Mouse (Mus musculus) CH12.LX (cell line): ENCODE results near the gene Tk1. TPM values are rescaled to one million over a fixed set of nuclear protein-coding genes. Genes with fewer than 3 reads are reported as not detected.

Source experiments
- DNase-seq: peaks from one replicate; pipeline ENCODE4 v3.0.0-alpha.2; 2013; ENCODE audit errors: extremely low read depth
- H3K27ac ChIP-seq: 2 replicates; pipeline ENCODE4 v1.5.1; 2012; ENCODE audit warnings: low read depth, mild to moderate bottlenecking, control low read depth, moderate library complexity; ENCODE audit not compliant: insufficient read depth
- H3K27me3 ChIP-seq: replicated peaks from 2 replicates; pipeline ENCODE3; 2012; ENCODE audit warnings: inconsistent platforms
- H3K36me3 ChIP-seq, 2 experiments: replicated peaks in 1 of 2; 2 replicates each; pipeline versions ENCODE3 to v1.6.1; 2012; ENCODE audit warnings: inconsistent platforms in 1 of 2, low read length in 1 of 2, mild to moderate bottlenecking in 1 of 2, mixed read lengths in 1 of 2, moderate library complexity in 1 of 2; ENCODE audit not compliant: control insufficient read depth in 1 of 2, insufficient read depth in 1 of 2
- H3K4me1 ChIP-seq, 2 experiments: 2 replicates each; pipeline ENCODE4 v1.6.1; 2012; ENCODE audit warnings: inconsistent platforms in 1 of 2, moderate library complexity in 1 of 2; ENCODE audit not compliant: insufficient read depth in 2 of 2, control insufficient read depth in 1 of 2
- H3K4me2 ChIP-seq: 2 replicates; pipeline ENCODE4 v1.6.1; 2012; ENCODE audit warnings: low read depth, mild to moderate bottlenecking, control low read depth; ENCODE audit not compliant: poor library complexity, insufficient read depth, severe bottlenecking
- H3K4me3 ChIP-seq, 3 experiments: fragments of 150-350 bp in 1 of 3; sonication (generic) in 1 of 3; replicated peaks in 1 of 3; 2 replicates each; pipeline versions ENCODE3 to v1.5.1; 2011 to 2012; ENCODE audit warnings: low read depth in 2 of 3, low read length in 2 of 3, mild to moderate bottlenecking in 2 of 3, moderate library complexity in 2 of 3, control low read depth in 1 of 3, improper control_type of control experiment in 1 of 3, inconsistent platforms in 1 of 3, mixed read lengths in 1 of 3; ENCODE audit not compliant: poor library complexity in 1 of 3
- H3K79me2 ChIP-seq: replicated peaks from 2 replicates; pipeline ENCODE4 v1.6.1; 2012; ENCODE audit warnings: mild to moderate bottlenecking, moderate library complexity; ENCODE audit not compliant: control insufficient read depth, poor library complexity, insufficient read depth, severe bottlenecking; ENCODE audit errors: extremely low read depth
- H3K9ac ChIP-seq: 2 replicates; pipeline ENCODE4 v1.6.1; 2012; ENCODE audit warnings: low read depth, mild to moderate bottlenecking, control low read depth, moderate library complexity; ENCODE audit not compliant: insufficient read depth
- H3K9me3 ChIP-seq: replicated peaks from 2 replicates; pipeline ENCODE3; 2012; ENCODE audit warnings: low read length, inconsistent platforms, mixed read lengths
- BHLHE40 ChIP-seq: IDR thresholded peaks from 2 replicates; pipeline ENCODE4 v1.6.1; 2011; ENCODE audit warnings: mild to moderate bottlenecking, low read depth, low read length, improper control_type of control experiment
- ETS1 ChIP-seq: conservative IDR thresholded peaks from 2 replicates; pipeline ENCODE4 v1.6.1; 2012; ENCODE audit warnings: low read depth, mild to moderate bottlenecking, inconsistent platforms, low read length, improper control_type of control experiment, moderate library complexity
- MAX ChIP-seq: IDR thresholded peaks from 2 replicates; pipeline ENCODE4 v1.6.1; 2011; ENCODE audit warnings: low read length, improper control_type of control experiment
- MYC ChIP-seq: IDR thresholded peaks from 2 replicates; pipeline ENCODE4 v1.6.1; 2011; ENCODE audit warnings: low read depth, mild to moderate bottlenecking, improper control_type of control experiment, low read length
- POLR2A ChIP-seq: IDR thresholded peaks from 2 replicates; pipeline ENCODE4 v1.6.1; 2011; ENCODE audit warnings: low read depth, mild to moderate bottlenecking, improper control_type of control experiment, low read length
- SIN3A ChIP-seq: IDR thresholded peaks from 2 replicates; pipeline ENCODE4 v1.6.1; 2012; ENCODE audit warnings: low read length, improper control_type of control experiment, inconsistent platforms
- TBP ChIP-seq: conservative IDR thresholded peaks from 2 replicates; pipeline ENCODE4 v1.6.1; 2011; ENCODE audit warnings: low read depth, low read length, improper control_type of control experiment
- TCF12 ChIP-seq: IDR thresholded peaks from 2 replicates; pipeline ENCODE4 v1.6.1; 2014; ENCODE audit warnings: low read depth, mild to moderate bottlenecking, inconsistent platforms, low read length, improper control_type of control experiment
- UBTF ChIP-seq: IDR thresholded peaks from 2 replicates; pipeline ENCODE4 v1.6.1; 2012; ENCODE audit warnings: low read depth, mild to moderate bottlenecking, inconsistent platforms, low read length, improper control_type of control experiment, moderate library complexity
- ZC3H11A ChIP-seq: IDR thresholded peaks from 2 replicates; pipeline ENCODE4 v1.6.1; 2012; ENCODE audit warnings: low read depth, mild to moderate bottlenecking, inconsistent platforms, low read length, improper control_type of control experiment
- ZMIZ1 ChIP-seq: IDR thresholded peaks from 2 replicates; pipeline ENCODE4 v1.6.1; 2012; ENCODE audit warnings: low read depth, mild to moderate bottlenecking, inconsistent platforms, low read length, improper control_type of control experiment
- ZNF384 ChIP-seq: IDR thresholded peaks from 2 replicates; pipeline ENCODE4 v1.6.1; 2012; ENCODE audit warnings: low read depth, low read length, improper control_type of control experiment, inconsistent platforms
- dilution Hi-C: fragments of 300-500 bp; cut with MboI; formaldehyde crosslinking; loops from 2 replicates; pipeline ENCODE4 v1.14.3; 2020; ENCODE audit warnings: low sequenced_read_pairs; ENCODE audit not compliant: extremely low pct_unique_long_range_greater_than_20kb, extremely low pct_ligation_motif_present
- in situ Hi-C: fragments of 300-500 bp; cut with MboI; formaldehyde crosslinking; loops from 3 replicates; pipeline ENCODE4 v1.14.3; 2019; ENCODE audit warnings: low sequenced_read_pairs, low pct_ligation_motif_present, low pct_unique_long_range_greater_than_20kb, mixed read lengths
- polyA plus RNA-seq: library from polyadenylated mRNA; unstranded; fragments of >175 nt; gene quantifications from 2 replicates; pipeline ENCODE4 v1.2.1, GENCODE M21; 2012; ENCODE audit warnings: low read depth; ENCODE audit not compliant: insufficient read length
- total RNA-seq, 2 experiments: library from RNA; depleted of rRNA; stranded (reverse); fragments of 300-350 nt in 1 of 2; fragments of >200 nt in 1 of 2; gene quantifications; 2 replicates each; pipeline ENCODE4 v1.2.3; 2012 to 2014

The Tk1 gene
- total and polyA plus RNA-seq, 3 experiments, result 146 to 235 (median 179) TPM

GRCm38 (mm10) chr11:117828149-117828887 lies 2.4 kb upstream of the Tk1 start (continued):
- TF ChIP-seq SIN3A, result peak; percentile 91
- TF ChIP-seq UBTF, result 0 out of 2 replicates have a peak, but pooled peaks have one; percentile 46
- TF ChIP-seq TBP, result peak; percentile 86
- TF ChIP-seq MYC, result peak; percentile 63
- TF ChIP-seq, all 38 proteins: peak for 25

- peaks cover 11 to 54% of the 10 kb centered on the region in 2 experiments for H3K4me1 ChIP-seq
- TF ChIP-seq ZMIZ1, result no peak
- peak; percentile 66; the same call in 1 of the 2 replicates for TF ChIP-seq TCF12
- peak; percentile 30; the same call in 1 of the 2 replicates for TF ChIP-seq ETS1
- TF ChIP-seq SIN3A, result peak; percentile 39; the same call in 1 of the 2 replicates
- TF ChIP-seq BHLHE40, result 0 out of 2 replicates have a peak, but pooled peaks have one; percentile 28
- H3K27ac ChIP-seq, result peak overlapping the region; percentile 94
- in situ Hi-C loops (loop anchor here (5.0 to 10.0 kb wide), 3 partner anchors 35 to 353 kb away; no protein-coding TSS in a partner anchor), dilution Hi-C loops (no loop called here)
- no peaks in the 10 kb centered on the region for H3K9me3 ChIP-seq
- peaks cover 48% of the 10 kb centered on the region for H3K79me2 ChIP-seq
- H3K27me3 ChIP-seq, result no peaks in the 10 kb centered on the region
- peaks cover 13 to 28% of the 10 kb centered on the region in 2 experiments for H3K36me3 ChIP-seq
- H3K4me2 ChIP-seq, result peak overlapping the region; percentile 89
- H3K9ac ChIP-seq, result peak overlapping the region; percentile 85
- peak; percentile 35 for DNase-seq
- peak overlapping the region; percentile 64 to 77 (median 65) for H3K4me3 ChIP-seq
Measured at GRCm38 (mm10) chr11:117827386-117827785, 1.5 kb upstream of the Tk1 start.

- H3K4me3 ChIP-seq, result peak overlapping the region; percentile 64 to 77 (median 65)
- H3K9ac ChIP-seq, result peak overlapping the region; percentile 85
- DNase-seq, result peak; percentile 31
- peak overlapping the region; percentile 89 for H3K4me2 ChIP-seq
- H3K27ac ChIP-seq, result peak overlapping the region; percentile 94
- H3K36me3 ChIP-seq, result peaks cover 18 to 32% of the 10 kb centered on the region in 2 experiments
- dilution Hi-C loops, result no loop called here
- H3K79me2 ChIP-seq, result peaks cover 51% of the 10 kb centered on the region
- in situ Hi-C loops, result loop anchor here (5.0 to 10.0 kb wide), 3 partner anchors 35 to 352 kb away; no protein-coding TSS in a partner anchor
- TF ChIP-seq SIN3A (peak; percentile 71), ZC3H11A (no peak), POLR2A (no peak), ZNF384 (0 out of 2 replicates have a peak, but pooled peaks have one; percentile 37), UBTF (no peak), MAX (0 out of 2 replicates have a peak, but pooled peaks have one; percentile 8)
- H3K27me3 ChIP-seq, result no peaks in the 10 kb centered on the region
- peaks cover 12 to 59% of the 10 kb centered on the region in 2 experiments for H3K4me1 ChIP-seq
- no peaks in the 10 kb centered on the region for H3K9me3 ChIP-seq
Measured at GRCm38 (mm10) chr11:117826916-117827315, 1.0 kb upstream of the Tk1 start.
